Mouse (Mus musculus): ENCODE measurements around the gene Hs3st3a1. TPM values are rescaled to one million over a fixed set of nuclear protein-coding genes. Genes with fewer than 3 reads are reported as not detected.

The Hs3st3a1 gene
- polyA plus RNA-seq, 1 experiment from 2014 or later = 1.9 TPM

- H3K27ac ChIP-seq (replicated peaks) = no peak overlapping the region
- peaks cover 13% of the 10 kb centered on the region; the same call in 1 of the 2 replicates for H3K4me1 ChIP-seq
- no peak overlapping the region for H3K4me3 ChIP-seq
- no peak for DNase-seq (ENCODE audit: low spot score)
- 80% methylated on average over 6 of the region's 6 CpGs for WGBS
- H3K9me3 ChIP-seq (replicated peaks) = no peaks in the 10 kb centered on the region
- peaks cover 23% of the 10 kb centered on the region; the same call in 1 of the 2 replicates for H3K27me3 ChIP-seq (ENCODE audit: low read depth, poor library complexity, severe bottlenecking)
- H3K36me3 ChIP-seq = no peaks in the 10 kb centered on the region
Measured at GRCm38 (mm10) chr11:64542335-64542734, 107.2 kb downstream of the Hs3st3a1 start.

- no peaks in the 10 kb centered on the region for H3K36me3 ChIP-seq
- H3K9me3 ChIP-seq (replicated peaks) = no peaks in the 10 kb centered on the region
- 80% methylated on average over 9 of the region's 9 CpGs for WGBS
- peaks cover 32% of the 10 kb centered on the region; the same call in 1 of the 2 replicates for H3K27me3 ChIP-seq (ENCODE audit: low read depth, poor library complexity, severe bottlenecking)
- no peak for DNase-seq (ENCODE audit: low spot score)
- H3K4me1 ChIP-seq = peaks cover 16% of the 10 kb centered on the region; the same call in 1 of the 2 replicates
- no peak overlapping the region for H3K4me3 ChIP-seq
- H3K27ac ChIP-seq (replicated peaks) = no peak overlapping the region
Measured at GRCm38 (mm10) chr11:64543181-64543641, 108.1 kb downstream of the Hs3st3a1 start.

GRCm38 (mm10) chr11:64544236-64544635 lies 109.1 kb downstream of the Hs3st3a1 start:
- 77% methylated on average over 5 of the region's 5 CpGs for WGBS
- Histone ChIP-seq H3K9me3 (replicated peaks) (no peaks in the 10 kb centered on the region), H3K4me3 (no peak overlapping the region), H3K27me3 (ENCODE audit: low read depth, poor library complexity, severe bottlenecking) (peaks cover 32% of the 10 kb centered on the region; the same call in 1 of the 2 replicates), H3K4me1 (peaks cover 23% of the 10 kb centered on the region), H3K27ac (replicated peaks) (no peak overlapping the region), H3K36me3 (no peaks in the 10 kb centered on the region)
- DNase-seq (ENCODE audit: low spot score) = no peak

GRCm38 (mm10) chr11:64549380-64549779 lies 114.2 kb downstream of the Hs3st3a1 start:
- Histone ChIP-seq H3K36me3 (no peaks in the 10 kb centered on the region), H3K4me1 (peaks cover 28% of the 10 kb centered on the region), H3K9me3 (replicated peaks) (no peaks in the 10 kb centered on the region), H3K27me3 (ENCODE audit: low read depth, poor library complexity, severe bottlenecking) (peaks cover 42% of the 10 kb centered on the region; the same call in 1 of the 2 replicates), H3K27ac (replicated peaks) (peak overlapping the region; percentile 67), H3K4me3 (no peak overlapping the region)
- DNase-seq (ENCODE audit: low spot score) = peak; percentile 72
- WGBS = 25% methylated on average over 7 of the region's 7 CpGs

GRCm38 (mm10) chr11:64549955-64550354 lies 114.8 kb downstream of the Hs3st3a1 start:
- peaks cover 22% of the 10 kb centered on the region for H3K4me1 ChIP-seq
- WGBS = 67% methylated on average over 8 of the region's 8 CpGs

GRCm38 (mm10) chr11:64558282-64558681 lies 123.2 kb downstream of the Hs3st3a1 start:
- WGBS = 96% methylated on average over 2 of the region's 2 CpGs
- no peaks in the 10 kb centered on the region for H3K9me3 ChIP-seq (replicated peaks)
- no peaks in the 10 kb centered on the region for H3K36me3 ChIP-seq
- no peaks in the 10 kb centered on the region for H3K4me1 ChIP-seq
- no peaks in the 10 kb centered on the region for H3K27me3 ChIP-seq (ENCODE audit: low read depth, poor library complexity, severe bottlenecking)
- no peak overlapping the region for H3K4me3 ChIP-seq
- H3K27ac ChIP-seq (replicated peaks) = no peak overlapping the region
- DNase-seq (ENCODE audit: low spot score) = no peak

More at GRCm38 (mm10) chr11:64549955-64550354, 114.8 kb downstream of the Hs3st3a1 start:
- H3K4me3 ChIP-seq = no peak overlapping the region
- DNase-seq (ENCODE audit: low spot score) = no peak
- peaks cover 40% of the 10 kb centered on the region; the same call in 1 of the 2 replicates for H3K27me3 ChIP-seq (ENCODE audit: low read depth, poor library complexity, severe bottlenecking)
- peak overlapping the region; percentile 33; the same call in 1 of the 2 replicates for H3K27ac ChIP-seq (replicated peaks)
- H3K9me3 ChIP-seq (replicated peaks) = no peaks in the 10 kb centered on the region
- no peaks in the 10 kb centered on the region for H3K36me3 ChIP-seq

- H3K27ac ChIP-seq (replicated peaks) = no peak overlapping the region
- no peaks in the 10 kb centered on the region for H3K27me3 ChIP-seq (ENCODE audit: low read depth, poor library complexity, severe bottlenecking)
- no peak for DNase-seq (ENCODE audit: low spot score)
- no peaks in the 10 kb centered on the region for H3K9me3 ChIP-seq (replicated peaks)
- 77% methylated on average over 1 of the region's 1 CpGs for WGBS
- H3K4me1 ChIP-seq = no peaks in the 10 kb centered on the region
- H3K36me3 ChIP-seq = no peaks in the 10 kb centered on the region
- H3K4me3 ChIP-seq = no peak overlapping the region
Measured at GRCm38 (mm10) chr11:64559388-64559787, 124.3 kb downstream of the Hs3st3a1 start.

- no peaks in the 10 kb centered on the region for H3K36me3 ChIP-seq
- no peaks in the 10 kb centered on the region for H3K9me3 ChIP-seq (replicated peaks)
- WGBS = 83% methylated on average over 2 of the region's 2 CpGs
- no peak overlapping the region for H3K4me3 ChIP-seq
- no peaks in the 10 kb centered on the region for H3K4me1 ChIP-seq
- H3K27me3 ChIP-seq (ENCODE audit: low read depth, poor library complexity, severe bottlenecking) = no peaks in the 10 kb centered on the region
- no peak overlapping the region for H3K27ac ChIP-seq (replicated peaks)
- DNase-seq (ENCODE audit: low spot score) = no peak
Measured at GRCm38 (mm10) chr11:64560471-64560870, 125.3 kb downstream of the Hs3st3a1 start.

- Histone ChIP-seq H3K9me3 (replicated peaks) (no peaks in the 10 kb centered on the region), H3K4me1 (no peaks in the 10 kb centered on the region), H3K27ac (replicated peaks) (no peak overlapping the region), H3K36me3 (no peaks in the 10 kb centered on the region), H3K27me3 (ENCODE audit: low read depth, poor library complexity, severe bottlenecking) (no peaks in the 10 kb centered on the region), H3K4me3 (no peak overlapping the region)
- DNase-seq (ENCODE audit: low spot score) = no peak
- WGBS = 67% methylated on average over 4 of the region's 4 CpGs
Measured at GRCm38 (mm10) chr11:64562771-64563170, 127.6 kb downstream of the Hs3st3a1 start.

Other genes starting within 250 kb of the Hs3st3a1 start
- gene F930015N05Rik, start 1.3 kb downstream of the Hs3st3a1 start, polyA plus RNA-seq (2016; fragmentation: Nextera tagmentation; extraction: Ambion mirVana) = 1.9 and 2.3 TPM in 2 replicates